Mouse (Mus musculus) kidney, postnatal 0 days (tissue): Measurements from ENCODE around the gene Fkbp8. TPM values are rescaled to one million over a fixed set of nuclear protein-coding genes. Genes with fewer than 3 reads are reported as not detected.

Experiments
- ATAC-seq: fragments of 200-750 bp; cut with Nextera tagmentation; replicated peaks from 2 replicates; pipeline ENCODE4 v1.8.0; 2017; ENCODE audit warnings: low read depth, moderate number of reproducible peaks, moderate TSS enrichment, moderate library complexity; ENCODE audit not compliant: low FRiP score
- DNase-seq: peaks from one replicate; pipeline ENCODE4 v3.0.0-alpha.2; 2016; ENCODE audit warnings: low spot score
- H3K27ac ChIP-seq: fragments of 300-500 bp; sonication (generic); 2 replicates; pipeline ENCODE4 v1.5.1; 2014; ENCODE audit warnings: mild to moderate bottlenecking
- H3K27me3 ChIP-seq: fragments of 300-500 bp; sonication (generic); 2 replicates; pipeline ENCODE4 v1.6.1; 2014; ENCODE audit warnings: low read length, mixed read lengths; ENCODE audit not compliant: insufficient read depth
- H3K36me3 ChIP-seq: fragments of 300-500 bp; sonication (generic); 2 replicates; pipeline ENCODE4 v1.6.1; 2014; ENCODE audit warnings: low read length, mixed read lengths; ENCODE audit not compliant: insufficient read depth
- H3K4me1 ChIP-seq: fragments of 300-500 bp; sonication (generic); replicated peaks from 2 replicates; pipeline ENCODE4 v1.6.1; 2014; ENCODE audit warnings: antibody characterized with exemption, low read length, mixed read lengths; ENCODE audit not compliant: insufficient read depth
- H3K4me2 ChIP-seq: fragments of 300-500 bp; sonication (generic); 2 replicates; pipeline ENCODE4 v1.6.1; 2014; ENCODE audit warnings: mild to moderate bottlenecking, low read length, moderate library complexity, mixed read lengths
- H3K4me3 ChIP-seq: fragments of 300-500 bp; sonication (generic); replicated peaks from 2 replicates; pipeline ENCODE4 v1.5.1; 2014; ENCODE audit warnings: low read depth, low read length
- H3K9ac ChIP-seq: fragments of 300-500 bp; sonication (generic); 2 replicates; pipeline ENCODE4 v1.6.1; 2014; ENCODE audit warnings: low read depth, low read length
- H3K9me3 ChIP-seq: fragments of 300-500 bp; sonication (generic); replicated peaks from 2 replicates; pipeline ENCODE4 v1.6.1; 2016; ENCODE audit warnings: low read length, inconsistent platforms, mixed read lengths
- CTCF ChIP-seq: IDR thresholded peaks from 2 replicates; pipeline ENCODE4 v1.5.1; 2016; ENCODE audit warnings: antibody characterized with exemption, low read depth, mild to moderate bottlenecking, moderate library complexity
- WGBS: fragments of 180-500 bp; shearing (Covaris S2); extraction: QIAGEN DNeasy Blood & Tissue Kit; methylation state at CpG from one replicate; pipeline ENCODE4 v1.1.7; 2014; 5-methylcytosine and 5-hydroxymethylcytosine counted together
- polyA plus RNA-seq: library from polyadenylated mRNA; unstranded; fragments of >200 nt; fragmentation: Nextera tagmentation; extraction: Ambion mirVana; gene quantifications from 2 replicates; pipeline ENCODE4 v1.2.1, GENCODE M21; 2015

The Fkbp8 gene
- polyA plus RNA-seq, 1 experiment from 2014 or later = 249 TPM

DNA sequence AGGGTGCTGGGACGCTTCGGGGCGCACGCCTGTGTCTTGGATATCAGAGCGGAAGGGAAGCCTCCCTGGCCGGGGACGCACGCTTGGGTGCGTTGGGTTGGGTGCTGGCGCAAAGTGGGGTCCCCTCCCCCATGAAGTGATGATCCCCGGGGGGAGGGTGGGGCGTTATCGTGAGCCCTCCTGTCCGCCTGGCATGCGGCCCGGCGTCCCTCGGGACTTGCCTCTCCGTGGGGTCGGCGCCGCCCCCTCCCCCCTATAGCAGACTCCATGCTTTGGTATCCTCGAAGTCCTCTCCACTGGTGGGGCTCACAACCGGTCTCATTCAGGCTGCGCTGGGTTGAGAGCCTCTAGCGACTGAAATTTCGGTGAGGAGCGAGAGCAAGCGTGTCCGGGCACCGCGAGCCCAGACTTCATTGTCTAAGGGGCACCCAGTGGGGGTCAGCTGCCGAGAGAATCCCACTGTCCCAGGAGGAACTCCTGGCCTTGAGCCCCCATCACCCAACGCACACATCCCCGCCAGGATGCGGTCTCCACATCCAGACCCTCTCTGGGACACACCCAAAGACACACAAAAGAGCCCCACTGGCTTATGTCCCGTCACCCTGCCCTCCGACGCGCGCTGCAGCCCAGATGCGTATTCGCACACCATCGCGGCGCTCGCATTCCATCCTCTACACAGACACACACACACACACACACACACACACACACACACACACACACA is 33.7 kb upstream of the Fkbp8 start:
- Histone ChIP-seq H3K9ac (peak overlapping the region; percentile 31; the same call in 1 of the 2 replicates), H3K36me3 (no peaks in the 10 kb centered on the region), H3K27me3 (peaks cover 82% of the 10 kb centered on the region), H3K4me3 (peak overlapping the region; percentile 44), H3K4me2 (peak overlapping the region; percentile 81), H3K9me3 (no peaks in the 10 kb centered on the region), H3K27ac (no peak overlapping the region), H3K4me1 (peaks cover 18% of the 10 kb centered on the region)
- 2% methylated on average over 46 of the region's 47 CpGs for WGBS
- ATAC-seq (no peak), DNase-seq (no peak)
- no peak for TF ChIP-seq CTCF

DNA sequence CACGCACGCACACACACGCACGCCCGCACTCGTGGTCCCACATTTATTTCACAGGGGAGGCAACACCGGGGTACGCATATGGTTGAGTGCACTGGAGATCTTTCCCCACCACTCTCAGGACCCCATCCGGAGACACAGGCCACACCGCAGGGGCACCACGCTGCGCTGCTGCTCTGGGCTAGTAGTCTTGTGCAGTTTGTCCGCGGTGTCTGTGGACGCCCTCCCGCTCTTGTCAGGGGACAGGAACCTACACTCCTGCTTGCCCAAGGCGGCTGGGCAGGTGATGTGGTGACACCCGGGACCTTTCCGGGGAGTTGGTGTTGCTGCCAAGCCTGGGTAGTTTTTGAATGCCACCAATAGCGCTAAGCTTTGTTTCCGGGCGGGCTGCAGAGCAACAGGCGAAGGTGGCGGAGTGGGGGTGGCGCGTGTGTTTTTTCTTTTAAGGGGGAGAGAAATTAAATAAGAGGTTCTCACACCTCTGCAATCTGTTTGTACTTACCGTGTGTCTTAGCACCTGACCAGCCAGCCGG is 33.0 kb upstream of the Fkbp8 start:
- DNase-seq (no peak), ATAC-seq (no peak)
- Histone ChIP-seq H3K9me3 (no peaks in the 10 kb centered on the region), H3K27ac (no peak overlapping the region), H3K4me2 (peak overlapping the region; percentile 81; the same call in 1 of the 2 replicates), H3K36me3 (no peaks in the 10 kb centered on the region), H3K9ac (no peak overlapping the region), H3K27me3 (peaks cover 83% of the 10 kb centered on the region), H3K4me3 (peak overlapping the region; percentile 44), H3K4me1 (peaks cover 12% of the 10 kb centered on the region; the same call in 1 of the 2 replicates)
- no peak for TF ChIP-seq CTCF
- WGBS = 4% methylated on average over 28 of the region's 28 CpGs

DNA sequence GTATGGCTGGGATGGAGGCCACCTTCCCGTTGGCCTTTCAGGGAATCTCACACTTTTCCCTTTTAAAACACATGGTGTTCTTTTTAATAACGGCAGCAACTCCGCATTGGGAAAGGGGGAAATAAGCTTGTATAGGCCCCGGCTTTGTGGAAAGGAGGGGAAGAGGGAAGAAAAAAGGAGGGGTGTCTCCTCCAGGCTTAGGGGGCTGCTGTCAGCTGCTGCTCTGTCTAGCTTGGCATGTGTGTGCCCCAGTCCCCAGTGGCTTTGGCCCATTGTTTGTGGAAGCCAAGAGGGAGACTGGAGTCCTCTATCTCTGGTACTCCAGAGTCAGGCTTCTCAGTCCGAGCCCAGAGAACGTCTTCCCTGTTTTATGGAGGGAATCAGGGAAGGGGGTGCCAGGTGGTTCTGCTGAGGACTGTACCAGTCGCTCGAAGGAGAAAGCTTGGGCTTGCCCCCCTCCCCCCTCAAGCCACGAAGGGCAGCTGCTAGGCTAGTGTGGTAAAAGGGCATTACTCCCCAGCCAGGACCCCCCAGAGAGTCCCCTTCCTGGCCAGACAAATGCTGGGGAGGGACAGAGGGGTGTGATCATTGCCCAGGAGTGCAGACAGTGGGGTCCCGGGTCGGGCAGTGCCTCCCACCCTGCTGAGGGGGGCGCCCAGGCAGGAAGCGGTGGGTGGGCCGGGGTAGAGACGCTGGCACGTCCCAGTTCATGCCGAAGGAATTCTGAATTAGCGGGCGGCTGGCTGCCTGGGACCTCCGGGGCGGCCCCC is 32.3 kb upstream of the Fkbp8 start:
- WGBS = 6% methylated on average over 20 of the region's 21 CpGs
- Histone ChIP-seq H3K27me3 (peaks cover 83% of the 10 kb centered on the region), H3K4me2 (peak overlapping the region; percentile 18; the same call in 1 of the 2 replicates), H3K27ac (no peak overlapping the region), H3K9me3 (no peaks in the 10 kb centered on the region), H3K36me3 (no peaks in the 10 kb centered on the region), H3K9ac (peak overlapping the region; percentile 23; the same call in 1 of the 2 replicates), H3K4me3 (peak overlapping the region; percentile 4; the same call in 1 of the 2 replicates), H3K4me1 (peaks cover 8% of the 10 kb centered on the region; the same call in 1 of the 2 replicates)
- no peak for ATAC-seq
- no peak for TF ChIP-seq CTCF
- DNase-seq = no peak

DNA sequence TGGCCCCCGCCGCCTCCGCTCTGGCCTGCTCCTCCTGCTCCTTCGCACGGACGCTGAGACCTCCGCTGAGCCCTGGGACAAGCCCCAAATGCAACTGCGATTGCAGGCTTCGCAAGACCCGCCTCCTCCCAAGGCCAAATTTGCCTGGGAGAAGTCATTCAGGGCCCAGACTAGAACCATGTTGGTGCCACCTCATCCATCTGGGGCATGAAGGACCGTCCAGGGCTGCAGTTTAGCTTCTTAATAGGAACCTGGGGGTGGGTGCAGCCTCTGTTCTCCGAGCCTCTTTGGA is 31.8 kb upstream of the Fkbp8 start:
- H3K4me3 ChIP-seq = 0 out of 2 replicates have a peak overlapping the region, but pooled peaks have one; percentile 4
- ATAC-seq = no peak

DNA sequence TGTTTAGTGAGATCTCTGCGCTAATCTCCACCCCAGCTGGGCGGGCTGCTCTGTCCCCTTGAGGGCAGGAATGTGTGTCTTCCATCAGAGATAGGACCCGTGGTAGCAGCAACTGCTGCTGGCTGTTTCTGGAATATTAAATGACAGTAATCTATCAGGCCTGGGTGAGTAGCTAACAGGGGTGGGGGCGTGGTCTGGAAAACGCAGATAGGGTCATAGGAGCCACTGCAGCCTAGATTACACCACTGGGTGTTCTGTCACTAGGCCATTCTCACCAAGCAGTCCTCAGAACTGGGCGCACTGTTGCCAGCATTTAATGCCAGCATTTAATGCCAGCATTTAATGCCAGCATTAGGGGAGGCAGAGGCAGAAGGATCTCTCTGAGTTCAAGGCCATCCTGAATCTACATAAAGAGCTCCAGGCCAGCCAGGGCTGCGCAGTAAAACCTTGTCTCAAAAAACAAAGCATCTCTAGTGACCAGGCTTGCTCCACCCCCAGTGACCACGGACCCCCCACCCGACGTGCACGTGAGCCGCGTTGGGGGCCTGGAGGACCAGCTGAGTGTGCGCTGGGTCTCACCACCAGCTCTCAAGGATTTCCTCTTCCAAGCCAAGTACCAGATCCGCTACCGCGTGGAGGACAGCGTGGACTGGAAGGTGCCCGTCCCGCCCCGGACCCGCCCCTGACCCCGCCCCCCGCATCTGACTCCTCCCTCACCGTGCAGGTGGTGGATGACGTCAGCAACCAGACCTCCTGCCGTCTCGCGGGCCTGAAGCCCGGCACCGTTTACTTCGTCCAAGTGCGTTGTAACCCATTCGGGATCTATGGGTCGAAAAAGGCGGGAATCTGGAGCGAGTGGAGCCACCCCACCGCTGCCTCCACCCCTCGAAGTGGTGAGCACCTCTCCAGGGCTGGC is 26.9 kb upstream of the Fkbp8 start:
- Histone ChIP-seq H3K4me2 (peak overlapping the region; percentile 23; the same call in 1 of the 2 replicates), H3K9me3 (no peaks in the 10 kb centered on the region), H3K36me3 (no peaks in the 10 kb centered on the region), H3K27ac (no peak overlapping the region), H3K9ac (no peak overlapping the region), H3K4me1 (peaks cover 13% of the 10 kb centered on the region), H3K27me3 (peaks cover 55% of the 10 kb centered on the region), H3K4me3 (no peak overlapping the region)
- 12% methylated on average over 39 of the region's 39 CpGs for WGBS
- no peak for ATAC-seq
- no peak for DNase-seq
- no peak for TF ChIP-seq CTCF

More for the DNA sequence above, 31.8 kb upstream of the Fkbp8 start:
- Histone ChIP-seq H3K4me2 (peak overlapping the region; percentile 18; the same call in 1 of the 2 replicates), H3K27ac (no peak overlapping the region), H3K27me3 (peaks cover 83% of the 10 kb centered on the region), H3K9ac (peak overlapping the region; percentile 23; the same call in 1 of the 2 replicates), H3K4me1 (peaks cover 9% of the 10 kb centered on the region; the same call in 1 of the 2 replicates), H3K36me3 (no peaks in the 10 kb centered on the region), H3K9me3 (no peaks in the 10 kb centered on the region)
- TF ChIP-seq CTCF = no peak
- 8% methylated on average over 12 of the region's 12 CpGs for WGBS
- no peak for DNase-seq
